Mouse (Mus musculus): Measurements from ENCODE around the gene Gm20388. TPM values are rescaled to one million over a fixed set of nuclear protein-coding genes. Genes with fewer than 3 reads are reported as not detected.

Gm20388 gene
- polyA plus RNA-seq, 1 experiment, result 23.9 TPM

DNA sequence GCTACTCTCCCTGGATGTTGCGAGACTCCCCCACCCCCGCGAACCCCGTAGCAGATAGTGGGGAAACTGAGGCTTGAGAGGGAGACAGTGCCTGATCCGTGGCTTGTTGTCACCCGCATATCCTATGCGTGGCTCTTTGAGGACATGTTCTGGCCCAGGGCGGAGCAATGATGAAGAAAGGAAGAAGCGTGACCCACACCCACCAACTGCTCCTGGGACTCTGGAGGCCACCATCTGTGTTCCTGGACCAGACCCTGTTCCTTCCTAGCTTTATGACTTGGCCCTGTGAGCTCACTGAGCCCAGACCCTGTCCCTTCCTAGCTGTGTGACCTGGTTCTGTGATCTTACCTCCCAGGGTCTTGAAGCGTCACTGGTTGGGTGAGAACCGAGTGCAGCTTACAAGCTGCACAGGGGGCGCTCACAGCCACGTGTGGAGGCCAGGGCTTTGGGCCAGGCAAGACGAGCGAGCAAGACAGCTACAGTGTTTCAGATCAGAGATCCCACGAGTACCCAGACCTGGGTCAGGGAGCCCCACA is 366.3 kb downstream of the Gm20388 start:
- TF ChIP-seq CTCF (IDR thresholded peaks at IDR 0.05; ENCODE audit: extremely low read depth, insufficient read depth, low read length) (no peak), POLR2A (IDR thresholded peaks at IDR 0.05; ENCODE audit: extremely low read depth, insufficient read depth, low read length) (no peak)
- peak overlapping the region; percentile 59; the same call in 1 of the 2 replicates for H3K27ac ChIP-seq (ENCODE audit: insufficient read depth, low read length)
- 0 out of 2 replicates have a peak, but pooled peaks cover 1% of the 10 kb centered on the region for H3K4me1 ChIP-seq (ENCODE audit: control insufficient read depth, insufficient read depth, low read length)
- no peak overlapping the region for H3K4me3 ChIP-seq (ENCODE audit: insufficient read depth, low read length)

DNA sequence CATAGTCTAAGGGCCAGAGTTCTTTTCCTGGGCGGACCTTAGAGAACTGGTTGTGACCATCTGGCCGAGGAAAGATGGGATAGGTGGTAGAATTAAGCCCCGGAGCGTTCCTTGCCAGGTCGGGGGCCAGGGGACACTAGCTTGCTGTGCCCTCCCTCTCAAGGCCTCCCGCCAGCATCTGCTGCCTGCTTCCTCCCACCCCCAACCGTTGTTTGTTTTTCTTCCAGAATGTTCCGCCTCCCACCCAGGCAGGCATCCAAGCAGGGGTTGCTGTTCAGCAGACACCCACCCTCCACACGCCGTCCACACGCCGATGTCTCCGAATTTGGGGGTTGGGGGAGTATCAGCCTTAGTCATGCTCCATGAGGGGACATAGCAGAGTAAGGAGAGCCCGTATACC is 367.4 kb downstream of the Gm20388 start:
- Histone ChIP-seq H3K27ac (ENCODE audit: insufficient read depth, low read length) (no peak overlapping the region), H3K4me1 (ENCODE audit: control insufficient read depth, insufficient read depth, low read length) (0 out of 2 replicates have a peak, but pooled peaks cover 1% of the 10 kb centered on the region), H3K4me3 (ENCODE audit: insufficient read depth, low read length) (no peak overlapping the region)
- TF ChIP-seq CTCF (IDR thresholded peaks at IDR 0.05; ENCODE audit: extremely low read depth, insufficient read depth, low read length) (no peak), POLR2A (IDR thresholded peaks at IDR 0.05; ENCODE audit: extremely low read depth, insufficient read depth, low read length) (no peak)

DNA sequence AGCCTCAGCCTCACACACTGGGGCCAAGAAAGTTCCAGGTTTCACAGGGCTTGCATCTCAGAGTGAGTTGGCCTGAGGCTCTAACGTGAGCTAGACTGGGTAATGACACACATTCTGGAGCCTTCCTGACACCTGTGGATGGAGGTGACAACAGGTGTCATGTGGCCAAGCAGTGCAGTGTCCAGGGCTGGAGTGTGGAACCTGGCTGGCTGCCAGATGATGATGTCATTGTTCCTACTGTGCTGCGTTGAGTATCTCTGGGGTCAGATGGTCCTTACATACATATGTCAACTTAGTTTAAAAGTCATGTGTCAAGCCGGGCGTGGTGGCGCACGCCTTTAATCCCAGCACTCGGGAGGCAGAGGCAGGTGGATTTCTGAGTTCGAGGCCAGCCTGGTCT is 368.8 kb downstream of the Gm20388 start:
- Histone ChIP-seq H3K4me1 (ENCODE audit: control insufficient read depth, insufficient read depth, low read length) (peaks cover 4% of the 10 kb centered on the region; the same call in 1 of the 2 replicates), H3K4me3 (ENCODE audit: insufficient read depth, low read length) (no peak overlapping the region)
- no peak for TF ChIP-seq POLR2A (IDR thresholded peaks at IDR 0.05; ENCODE audit: extremely low read depth, insufficient read depth, low read length)
- TF ChIP-seq CTCF (IDR thresholded peaks at IDR 0.05; ENCODE audit: extremely low read depth, insufficient read depth, low read length), result no peak

DNA sequence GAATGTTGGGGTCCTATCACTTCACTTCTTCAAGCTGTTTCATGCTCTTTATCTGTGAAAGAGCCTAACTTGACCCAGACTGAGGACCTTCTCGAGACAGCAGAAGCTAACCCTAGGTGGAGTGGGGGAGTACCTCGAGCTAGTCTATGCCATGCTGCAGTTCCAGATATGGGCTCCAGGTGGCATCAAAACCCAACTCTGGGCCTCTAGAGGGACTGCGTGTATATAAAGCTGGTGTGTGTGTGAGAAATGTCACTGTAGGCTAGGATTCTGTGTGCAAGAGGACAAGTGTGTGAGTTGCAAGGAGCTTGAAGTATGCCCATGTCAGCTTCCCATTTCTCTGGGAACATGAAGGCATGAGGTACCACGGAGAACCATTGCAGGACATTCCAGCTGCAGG is 370.8 kb downstream of the Gm20388 start:
- TF ChIP-seq POLR2A (IDR thresholded peaks at IDR 0.05; ENCODE audit: extremely low read depth, insufficient read depth, low read length) (no peak), CTCF (IDR thresholded peaks at IDR 0.05; ENCODE audit: extremely low read depth, insufficient read depth, low read length) (peak; percentile 97)
- Histone ChIP-seq H3K4me3 (ENCODE audit: insufficient read depth, low read length) (no peak overlapping the region), H3K27ac (ENCODE audit: insufficient read depth, low read length) (no peak overlapping the region), H3K4me1 (ENCODE audit: control insufficient read depth, insufficient read depth, low read length) (peaks cover 10% of the 10 kb centered on the region; the same call in 1 of the 2 replicates)

More for the DNA sequence above, 368.8 kb downstream of the Gm20388 start:
- H3K27ac ChIP-seq (ENCODE audit: insufficient read depth, low read length), result no peak overlapping the region

DNA sequence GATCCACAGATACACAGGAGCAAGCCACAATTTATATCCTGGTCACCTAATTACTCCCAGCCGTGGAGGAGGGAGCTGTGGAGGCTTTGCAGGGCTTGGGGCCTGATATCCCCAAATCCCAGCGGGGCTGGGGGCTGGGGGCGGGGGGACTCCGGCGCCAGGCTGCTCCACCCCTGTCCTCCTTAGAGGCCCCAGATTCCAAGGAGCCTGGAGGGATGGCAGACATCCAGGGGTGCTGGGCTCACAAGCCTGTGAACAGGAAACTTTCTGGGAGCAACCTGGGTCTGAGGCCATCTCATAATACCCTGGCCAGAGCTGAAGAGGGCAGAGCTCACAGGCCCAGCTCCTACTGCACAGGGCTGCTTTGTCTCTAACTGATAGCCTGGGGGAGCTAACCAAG is 371.8 kb downstream of the Gm20388 start:
- H3K27ac ChIP-seq (ENCODE audit: insufficient read depth, low read length), result no peak overlapping the region
- H3K4me3 ChIP-seq (ENCODE audit: insufficient read depth, low read length), result no peak overlapping the region
- no peak for TF ChIP-seq POLR2A (IDR thresholded peaks at IDR 0.05; ENCODE audit: extremely low read depth, insufficient read depth, low read length)
- no peak for TF ChIP-seq CTCF (IDR thresholded peaks at IDR 0.05; ENCODE audit: extremely low read depth, insufficient read depth, low read length)
- H3K4me1 ChIP-seq (ENCODE audit: control insufficient read depth, insufficient read depth, low read length), result peaks cover 10% of the 10 kb centered on the region; the same call in 1 of the 2 replicates

DNA sequence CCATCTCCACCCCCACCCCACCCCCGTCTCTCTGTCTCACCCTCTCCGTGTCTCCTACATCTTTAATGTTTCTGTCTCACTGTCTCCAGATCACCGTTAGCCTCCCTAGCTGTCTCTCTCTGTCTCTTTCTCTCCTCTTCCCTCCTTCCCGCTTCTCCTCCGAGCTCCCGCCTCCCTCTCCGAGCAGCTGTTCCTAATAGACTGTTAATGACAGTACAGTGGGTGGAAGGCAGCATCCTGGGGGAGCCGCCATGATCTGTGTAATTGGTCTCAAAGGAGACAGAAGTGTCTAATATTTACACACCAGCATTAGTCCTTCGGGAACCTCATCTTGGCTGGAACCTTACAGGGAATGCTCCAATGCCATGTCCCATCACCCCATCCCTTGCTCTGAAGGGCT is 373.6 kb downstream of the Gm20388 start:
- TF ChIP-seq POLR2A (IDR thresholded peaks at IDR 0.05; ENCODE audit: extremely low read depth, insufficient read depth, low read length) (no peak), CTCF (IDR thresholded peaks at IDR 0.05; ENCODE audit: extremely low read depth, insufficient read depth, low read length) (no peak)
- H3K4me3 ChIP-seq (ENCODE audit: insufficient read depth, low read length), result no peak overlapping the region
- no peak overlapping the region for H3K27ac ChIP-seq (ENCODE audit: insufficient read depth, low read length)
- peaks cover 13% of the 10 kb centered on the region for H3K4me1 ChIP-seq (ENCODE audit: control insufficient read depth, insufficient read depth, low read length)

DNA sequence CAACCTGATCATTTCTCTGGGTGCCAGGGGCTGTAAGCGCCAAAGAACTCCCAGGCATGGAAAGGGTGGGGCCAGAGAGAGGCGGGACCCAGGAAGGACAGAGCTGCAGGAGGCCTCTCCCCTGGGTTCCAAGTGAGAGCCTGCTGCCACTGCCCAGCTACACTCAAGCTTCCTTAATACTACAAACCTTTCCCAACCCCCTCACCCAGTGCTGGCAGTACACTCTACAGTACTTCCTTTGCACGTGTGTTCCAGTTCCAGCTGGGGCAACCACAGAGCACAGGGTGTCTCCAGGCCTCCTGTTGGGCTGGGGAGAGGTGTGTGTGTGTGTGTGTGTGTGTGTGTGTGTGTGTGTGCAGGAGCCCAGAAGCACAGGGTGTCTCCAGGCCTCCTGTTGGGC is 374.4 kb downstream of the Gm20388 start:
- Histone ChIP-seq H3K4me1 (ENCODE audit: control insufficient read depth, insufficient read depth, low read length) (peaks cover 14% of the 10 kb centered on the region), H3K4me3 (ENCODE audit: insufficient read depth, low read length) (no peak overlapping the region), H3K27ac (ENCODE audit: insufficient read depth, low read length) (no peak overlapping the region)
- TF ChIP-seq POLR2A (IDR thresholded peaks at IDR 0.05; ENCODE audit: extremely low read depth, insufficient read depth, low read length), result no peak
- TF ChIP-seq CTCF (IDR thresholded peaks at IDR 0.05; ENCODE audit: extremely low read depth, insufficient read depth, low read length), result no peak

DNA sequence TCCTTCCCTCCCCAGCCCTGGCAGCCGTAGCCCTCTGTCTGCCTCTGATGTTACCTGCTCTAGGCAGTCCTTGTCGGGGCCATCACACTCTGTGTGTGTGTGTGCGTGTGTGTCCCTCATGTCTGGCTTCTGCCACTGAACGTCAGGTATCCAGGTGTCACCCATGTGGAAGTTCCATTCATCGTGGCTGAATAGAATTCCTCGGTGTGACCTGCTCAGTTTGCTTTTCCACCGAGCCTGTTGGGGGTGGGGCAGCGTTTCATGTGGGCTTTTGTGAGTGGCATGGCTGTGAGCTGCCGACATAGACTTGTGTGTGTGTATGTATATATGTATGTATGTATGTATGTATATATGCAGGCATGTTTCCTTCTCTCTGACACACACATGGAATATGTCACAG is 375.2 kb downstream of the Gm20388 start:
- Histone ChIP-seq H3K4me1 (ENCODE audit: control insufficient read depth, insufficient read depth, low read length) (peaks cover 14% of the 10 kb centered on the region), H3K4me3 (ENCODE audit: insufficient read depth, low read length) (no peak overlapping the region), H3K27ac (ENCODE audit: insufficient read depth, low read length) (no peak overlapping the region)
- TF ChIP-seq POLR2A (IDR thresholded peaks at IDR 0.05; ENCODE audit: extremely low read depth, insufficient read depth, low read length) (no peak), CTCF (IDR thresholded peaks at IDR 0.05; ENCODE audit: extremely low read depth, insufficient read depth, low read length) (no peak)

DNA sequence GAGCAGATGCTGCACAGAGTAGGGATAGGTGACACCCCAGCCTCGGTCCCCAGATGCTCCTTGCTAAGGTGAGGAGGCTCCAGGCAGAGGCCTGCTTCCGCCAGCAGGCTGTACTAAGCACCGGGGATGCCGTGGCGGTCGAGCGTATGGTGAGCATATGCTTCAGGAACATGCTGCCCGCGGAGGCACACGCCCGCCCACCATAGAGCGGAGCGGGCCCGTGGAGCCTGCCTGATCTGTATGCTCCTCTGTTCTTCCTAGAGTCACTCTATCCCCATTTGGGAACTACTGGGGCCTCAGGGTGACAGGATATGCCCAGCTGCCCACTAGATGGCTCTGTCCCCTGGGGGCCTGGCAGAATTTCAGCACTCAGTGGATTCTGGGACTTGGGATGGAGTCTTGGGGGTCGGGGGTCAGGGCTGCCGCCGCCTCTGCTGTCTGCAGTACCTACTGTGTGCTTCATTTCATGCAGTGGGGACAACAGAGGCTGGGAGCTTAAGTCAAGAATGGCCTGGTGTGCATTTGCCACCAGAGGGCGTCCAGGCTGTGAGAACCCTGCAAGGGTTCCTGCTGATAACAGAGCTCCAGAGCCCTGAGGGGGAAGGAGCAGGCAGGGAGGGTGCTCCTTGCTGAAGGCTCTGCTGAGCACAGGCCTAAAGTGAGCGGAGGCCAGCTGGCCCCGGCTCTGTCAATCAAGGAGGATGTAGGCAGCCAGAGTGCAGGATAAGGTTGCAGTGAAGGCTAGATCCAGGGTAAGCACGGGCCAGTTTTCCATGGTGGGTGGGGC is 377.7 kb downstream of the Gm20388 start:
- no peak overlapping the region for H3K4me3 ChIP-seq (ENCODE audit: insufficient read depth, low read length)
- TF ChIP-seq CTCF (IDR thresholded peaks at IDR 0.05; ENCODE audit: extremely low read depth, insufficient read depth, low read length) (peak; percentile 61), POLR2A (IDR thresholded peaks at IDR 0.05; ENCODE audit: extremely low read depth, insufficient read depth, low read length) (no peak)
- peaks cover 22% of the 10 kb centered on the region for H3K4me1 ChIP-seq (ENCODE audit: control insufficient read depth, insufficient read depth, low read length)
- no peak overlapping the region for H3K27ac ChIP-seq (ENCODE audit: insufficient read depth, low read length)

DNA sequence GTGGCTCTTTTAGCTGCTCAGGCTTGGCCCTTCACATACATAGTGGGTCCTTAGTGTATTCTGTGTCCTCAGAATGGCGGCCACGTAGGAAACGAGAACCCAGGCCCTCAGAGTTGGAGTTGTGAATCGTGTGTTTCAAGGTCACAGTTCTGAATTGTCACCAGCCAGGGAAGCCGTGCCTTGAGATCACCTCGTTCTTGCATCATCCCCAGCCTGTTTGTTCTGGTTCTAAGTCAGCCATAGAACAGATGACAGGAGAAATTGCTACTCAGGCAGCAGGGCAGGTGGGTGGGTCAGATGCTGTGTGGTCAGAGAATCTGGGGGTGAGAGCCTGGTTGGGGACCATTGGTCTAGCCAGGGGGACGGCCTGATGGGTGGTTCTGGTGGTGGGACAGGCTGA is 378.6 kb downstream of the Gm20388 start:
- Histone ChIP-seq H3K4me3 (ENCODE audit: insufficient read depth, low read length) (no peak overlapping the region), H3K27ac (ENCODE audit: insufficient read depth, low read length) (no peak overlapping the region), H3K4me1 (ENCODE audit: control insufficient read depth, insufficient read depth, low read length) (peaks cover 20% of the 10 kb centered on the region)
- TF ChIP-seq CTCF (IDR thresholded peaks at IDR 0.05; ENCODE audit: extremely low read depth, insufficient read depth, low read length) (no peak), POLR2A (IDR thresholded peaks at IDR 0.05; ENCODE audit: extremely low read depth, insufficient read depth, low read length) (no peak)

Measured in cortical plate, adult 2 months (tissue).